Mouse (Mus musculus) ovary, adult 18-20 months (tissue): ENCODE measurements at regions not wholly inside any gene's neighbourhood (a gene's known extent, or its start where the extent isn't known, plus 50 kb on each side); places are given as distances from the start of the nearest gene placed in this dataset.

Experiments
- DNase-seq: peaks from one replicate; pipeline ENCODE4 v3.0.0; 2022; ENCODE audit warnings: low spot score, mixed read lengths

DNA sequence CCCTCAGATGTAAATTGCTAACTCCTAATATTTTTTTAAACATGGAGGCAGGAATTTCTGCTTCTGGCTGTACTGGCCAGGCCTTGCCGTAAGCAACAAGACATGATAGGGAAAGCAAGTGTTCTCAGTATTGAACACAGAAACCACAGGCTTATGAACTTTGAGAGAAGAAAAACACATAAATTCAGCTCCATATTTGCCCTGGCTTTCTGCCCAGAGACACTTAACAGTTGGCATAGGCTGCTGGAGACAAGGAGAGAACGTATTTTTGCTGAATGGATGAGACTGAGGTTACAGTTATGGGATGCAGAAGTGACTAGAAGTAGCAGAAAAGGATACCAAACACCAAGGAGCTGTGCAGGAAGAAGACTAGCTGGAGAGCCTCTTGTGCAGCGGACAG, 258.7 kb upstream of the Rbms1 start:
- DNase-seq, result no peak

DNA sequence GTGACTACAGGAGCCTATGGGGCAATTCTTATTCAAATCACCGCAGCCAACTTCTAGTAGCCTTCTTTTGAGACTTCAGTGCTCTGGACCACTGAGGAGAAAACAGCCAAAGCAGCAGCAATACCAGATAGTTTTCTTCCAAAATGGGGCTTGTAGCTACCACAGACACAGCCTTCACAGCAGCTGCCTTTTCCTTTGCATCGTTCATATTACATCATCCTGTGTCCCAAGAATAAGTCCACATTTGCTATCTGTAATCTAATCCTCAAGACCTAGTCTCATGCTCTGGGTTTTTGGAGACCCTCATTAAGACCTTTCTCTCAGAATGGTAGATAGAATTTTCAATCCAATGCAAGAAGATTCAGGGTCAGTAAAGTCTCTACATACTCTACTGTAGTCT, 258.2 kb upstream of the Rbms1 start:
- no peak for DNase-seq

DNA sequence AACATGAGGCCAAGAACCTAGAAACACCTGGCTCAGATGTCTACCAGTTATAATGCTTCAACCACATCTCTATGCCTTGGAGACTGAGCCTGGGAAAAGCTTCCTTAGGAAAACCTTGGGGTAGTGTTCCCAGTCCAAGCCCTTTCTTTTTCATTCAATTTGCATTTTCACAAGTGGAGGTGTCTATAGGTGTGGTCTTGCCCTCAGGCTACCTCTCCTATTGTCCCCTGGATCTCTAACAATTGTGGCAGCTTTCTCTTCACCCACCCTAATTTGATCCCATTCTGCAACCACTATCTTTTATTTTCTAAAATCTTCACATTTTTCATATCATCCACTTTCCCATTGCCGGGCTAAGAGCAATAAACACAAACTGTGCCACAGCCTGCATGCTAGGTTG, 251.0 kb upstream of the Rbms1 start:
- DNase-seq, result no peak

DNA sequence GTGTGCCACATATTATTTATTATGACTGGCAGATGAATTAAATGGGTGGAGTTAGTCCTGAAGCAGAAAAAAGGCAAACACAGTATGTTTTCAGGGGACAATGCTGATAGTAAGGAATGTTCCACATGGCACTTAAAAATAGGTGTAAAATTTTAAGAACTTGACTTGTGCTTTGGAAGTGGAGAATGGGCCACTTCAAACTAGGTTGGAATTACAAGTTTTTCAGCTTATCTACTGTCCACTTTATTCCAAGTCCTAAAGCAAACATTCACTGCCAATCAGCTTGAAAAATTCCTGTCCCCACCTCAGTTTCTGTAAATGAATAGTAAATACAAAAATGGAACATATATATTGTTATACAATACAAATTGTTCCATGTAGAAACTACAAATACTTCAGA, 238.4 kb upstream of the Rbms1 start:
- DNase-seq, result no peak

DNA sequence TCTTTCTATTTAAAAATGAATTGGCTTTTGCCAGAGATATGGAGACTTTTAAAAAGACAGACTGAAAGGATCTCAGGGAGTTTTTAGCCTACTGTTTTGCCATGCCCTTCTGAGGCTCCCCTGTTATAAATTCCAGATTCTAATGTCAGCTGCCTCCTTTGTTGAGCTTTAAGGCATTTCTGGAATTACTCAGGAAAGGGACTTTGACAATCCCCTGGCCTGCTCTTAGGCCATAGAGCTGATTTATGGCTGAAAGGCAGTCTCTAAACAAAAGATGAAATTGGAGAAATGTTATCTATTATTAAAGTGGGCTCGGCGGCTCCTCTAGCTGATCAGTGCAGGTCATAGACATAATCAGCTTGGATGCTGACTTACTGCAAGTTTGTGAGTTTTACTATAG, 231.0 kb upstream of the Rbms1 start:
- no peak for DNase-seq

DNA sequence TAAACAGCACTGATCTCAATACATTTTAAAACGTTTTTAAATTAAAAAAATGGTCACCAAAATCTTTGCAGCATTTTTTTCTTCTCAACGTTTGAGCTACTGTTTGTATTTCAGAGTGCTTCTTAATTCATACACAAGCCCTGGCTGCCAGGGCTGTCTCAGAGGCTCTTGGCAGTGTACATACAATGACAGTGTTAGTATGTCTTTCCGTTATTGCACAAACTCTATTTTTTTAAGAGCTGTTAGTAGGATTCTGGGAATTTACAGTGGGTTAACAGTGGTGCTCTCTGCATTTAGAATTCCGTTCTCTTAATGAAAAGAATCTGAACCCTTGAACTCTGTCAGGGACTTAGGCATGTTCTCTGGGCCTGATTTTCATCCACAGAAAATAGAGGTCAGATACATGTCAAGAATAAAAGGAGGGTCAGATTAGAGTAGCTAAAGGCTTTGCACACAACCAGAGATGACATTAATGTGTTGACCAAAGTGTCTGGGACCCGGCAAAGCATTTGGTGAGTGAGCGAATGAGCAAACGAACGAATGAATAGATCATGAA, 219.5 kb upstream of the Rbms1 start:
- DNase-seq, result no peak

DNA sequence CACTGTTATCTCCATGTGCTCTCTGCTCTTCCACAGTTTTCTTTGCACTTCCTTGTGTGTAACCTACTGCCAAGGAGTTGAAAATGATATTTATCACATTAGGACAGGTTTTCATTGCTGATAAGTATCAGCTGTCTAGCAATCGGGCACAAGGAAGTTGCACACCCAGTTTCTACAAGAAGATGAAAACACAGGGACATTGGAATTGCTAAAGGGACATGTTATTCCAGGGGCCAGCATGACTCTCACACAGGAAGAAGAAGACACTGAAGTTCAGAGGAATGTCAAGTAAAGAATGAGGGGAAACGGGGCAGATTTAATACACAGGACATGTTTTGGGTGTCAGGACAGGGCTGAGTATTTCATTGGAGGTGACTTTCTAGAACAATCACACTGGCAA, 214.8 kb upstream of the Rbms1 start:
- DNase-seq, result no peak

DNA sequence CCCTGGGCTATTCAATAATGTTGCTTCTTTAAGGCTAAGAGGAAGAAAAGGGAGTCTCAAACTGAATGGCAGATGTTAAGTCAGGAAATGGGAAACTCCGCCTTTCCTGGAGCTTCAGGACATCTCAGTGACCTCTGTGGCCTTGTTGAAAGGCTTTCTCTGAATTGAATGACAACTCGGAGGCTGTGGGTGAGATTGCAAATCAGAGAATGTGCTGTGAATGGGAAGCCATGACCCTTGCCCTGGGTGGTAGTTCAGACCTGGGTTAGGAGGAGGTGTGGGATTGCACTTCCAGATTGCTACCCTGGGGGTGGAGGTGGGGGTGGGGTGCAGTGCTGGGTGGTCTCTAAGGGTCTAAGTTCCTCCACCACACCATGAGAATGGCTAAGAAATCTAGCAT, 213.8 kb upstream of the Rbms1 start:
- no peak for DNase-seq

DNA sequence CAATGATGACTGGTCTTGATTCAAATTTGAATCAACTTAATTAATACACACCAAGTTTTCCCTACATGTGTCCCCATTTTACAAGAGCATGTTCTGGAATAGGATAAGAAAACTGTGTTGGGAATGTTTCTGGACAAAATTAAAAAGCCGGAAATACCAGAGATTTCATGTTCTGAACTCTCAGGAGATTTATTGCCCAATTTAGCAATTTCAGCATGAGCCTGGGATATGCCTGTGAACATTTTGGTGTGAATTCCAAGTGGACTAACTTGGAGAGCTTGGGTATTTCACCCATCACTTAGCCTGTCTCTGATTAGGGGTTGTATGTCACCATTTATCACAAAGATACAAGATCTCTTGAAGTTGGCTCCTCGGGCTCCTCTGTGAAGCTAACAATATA, 210.6 kb upstream of the Rbms1 start:
- no peak for DNase-seq

DNA sequence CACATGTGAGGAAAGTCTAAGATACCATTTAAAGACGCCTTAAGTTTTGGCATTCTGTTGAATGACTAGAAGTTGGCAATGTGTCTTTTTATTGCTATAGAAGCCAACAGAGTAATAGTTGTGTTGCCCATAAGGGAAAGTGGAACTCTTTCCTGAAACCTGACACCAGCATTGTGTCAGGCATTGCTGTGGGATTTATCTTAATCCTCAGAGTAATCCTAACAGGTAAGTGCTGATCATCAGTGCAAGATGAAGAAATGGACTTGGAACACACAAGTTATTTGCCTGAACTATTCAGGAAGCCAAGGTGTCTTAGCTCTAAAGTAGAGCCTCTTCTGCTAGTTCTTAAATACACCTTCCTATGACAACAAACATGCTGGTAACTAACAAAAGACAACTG, 198.3 kb upstream of the Rbms1 start:
- DNase-seq, result no peak

DNA sequence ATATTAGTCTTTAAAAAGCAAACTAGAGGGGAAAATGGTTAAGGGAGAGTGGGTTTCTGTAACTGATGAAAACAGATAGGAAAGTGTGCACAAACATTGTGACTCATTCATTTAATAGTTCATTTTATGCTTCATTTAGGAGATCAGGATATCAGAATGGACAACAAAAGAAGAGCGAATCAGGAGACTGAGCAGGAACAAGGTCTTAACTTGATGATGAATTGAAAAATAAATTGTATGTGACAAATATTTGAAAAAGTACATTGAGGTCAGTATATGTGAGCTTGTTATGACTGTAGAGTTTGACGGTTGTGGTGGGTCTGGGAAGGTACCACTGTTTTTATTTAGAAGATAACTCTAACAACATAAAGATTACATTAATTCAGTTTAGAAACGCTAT, 196.8 kb upstream of the Rbms1 start:
- no peak for DNase-seq

DNA sequence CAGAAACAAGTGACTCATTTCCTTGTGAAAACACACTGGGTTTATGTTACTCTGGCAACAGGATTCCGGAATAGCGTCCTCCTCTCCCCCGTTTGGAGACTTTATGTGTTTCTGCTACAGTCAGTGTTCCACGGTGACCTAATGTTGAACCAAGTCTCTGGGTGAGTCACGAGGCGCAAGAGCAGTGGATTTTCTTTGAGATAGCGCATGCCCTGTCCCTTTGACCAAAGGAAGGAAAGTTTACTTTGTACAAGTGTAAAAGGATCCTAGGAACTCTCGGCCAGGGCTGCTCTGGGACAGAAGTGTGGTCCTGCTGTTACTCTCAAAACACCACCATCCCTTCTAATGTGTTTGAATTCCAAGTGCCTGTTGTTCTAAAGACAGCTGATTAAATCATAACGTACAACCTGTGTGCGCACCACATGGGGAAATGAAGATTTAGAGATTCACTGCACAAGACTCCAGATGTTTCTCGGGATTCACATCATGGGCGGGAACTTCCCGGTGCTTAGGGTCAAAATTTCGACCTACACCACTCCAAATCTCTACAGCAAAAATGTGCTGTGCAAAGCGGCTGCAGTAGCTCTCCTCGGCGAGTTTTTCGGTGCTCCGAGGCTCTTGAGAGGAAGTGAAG, 176.1 kb upstream of the Rbms1 start:
- DNase-seq, result peak; percentile 67

DNA sequence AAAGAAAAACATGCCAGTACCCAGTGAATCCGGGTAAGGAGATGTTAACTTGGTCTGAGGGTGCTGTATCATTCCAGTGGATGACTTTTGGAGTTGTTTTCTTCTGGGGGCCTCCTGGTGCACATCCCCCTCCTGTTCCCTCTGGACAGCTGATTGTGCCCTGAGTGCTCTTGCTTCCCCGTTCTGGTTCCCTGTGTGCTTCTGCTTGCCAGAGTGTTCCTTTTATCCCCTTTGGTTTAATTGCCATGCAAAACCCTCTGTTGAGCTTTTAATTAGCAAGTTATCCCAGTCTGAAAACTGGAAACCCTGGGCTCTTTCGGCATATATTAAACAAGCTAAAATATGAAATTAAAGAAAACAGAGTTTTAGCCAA, 175.6 kb upstream of the Rbms1 start:
- DNase-seq, result no peak

DNA sequence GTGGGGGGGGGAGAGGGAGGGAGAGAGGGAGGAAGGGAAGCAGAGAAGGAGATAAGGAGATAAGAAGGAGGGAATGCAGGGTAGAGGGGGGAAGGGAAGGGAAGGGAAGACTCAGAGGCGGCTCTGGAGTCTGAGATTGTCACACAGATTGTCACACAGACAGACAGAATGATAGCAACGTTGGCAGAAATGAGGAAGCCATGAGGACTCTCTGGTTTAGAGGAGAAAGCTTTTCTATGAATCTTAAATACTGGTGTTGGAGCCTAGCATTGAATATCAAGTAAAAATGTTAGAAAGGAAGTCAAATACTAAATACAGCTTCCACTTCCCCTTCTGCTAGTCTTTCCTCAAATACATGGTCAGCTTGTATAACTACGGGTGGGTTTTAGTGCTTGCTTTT, 174.4 kb upstream of the Rbms1 start:
- no peak for DNase-seq

DNA sequence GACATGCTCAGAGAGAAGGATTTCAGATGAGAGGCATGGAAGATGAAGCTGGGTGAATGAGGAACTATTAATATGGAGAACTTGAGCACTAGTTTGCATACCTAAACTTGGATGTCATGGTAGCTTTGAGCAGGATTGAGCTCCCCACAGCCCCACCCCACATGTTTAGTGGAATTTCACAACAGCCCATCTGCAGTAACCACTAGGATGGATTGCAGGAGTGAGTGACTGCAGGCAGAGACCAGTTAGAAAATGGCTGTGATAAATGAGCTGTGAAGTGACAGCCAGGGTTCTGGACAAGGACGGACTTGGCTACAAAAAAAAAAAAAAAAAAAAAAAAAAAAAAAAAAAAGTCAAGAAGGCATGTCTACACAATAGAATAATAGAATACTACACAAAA, 173.9 kb upstream of the Rbms1 start:
- DNase-seq, result no peak

DNA sequence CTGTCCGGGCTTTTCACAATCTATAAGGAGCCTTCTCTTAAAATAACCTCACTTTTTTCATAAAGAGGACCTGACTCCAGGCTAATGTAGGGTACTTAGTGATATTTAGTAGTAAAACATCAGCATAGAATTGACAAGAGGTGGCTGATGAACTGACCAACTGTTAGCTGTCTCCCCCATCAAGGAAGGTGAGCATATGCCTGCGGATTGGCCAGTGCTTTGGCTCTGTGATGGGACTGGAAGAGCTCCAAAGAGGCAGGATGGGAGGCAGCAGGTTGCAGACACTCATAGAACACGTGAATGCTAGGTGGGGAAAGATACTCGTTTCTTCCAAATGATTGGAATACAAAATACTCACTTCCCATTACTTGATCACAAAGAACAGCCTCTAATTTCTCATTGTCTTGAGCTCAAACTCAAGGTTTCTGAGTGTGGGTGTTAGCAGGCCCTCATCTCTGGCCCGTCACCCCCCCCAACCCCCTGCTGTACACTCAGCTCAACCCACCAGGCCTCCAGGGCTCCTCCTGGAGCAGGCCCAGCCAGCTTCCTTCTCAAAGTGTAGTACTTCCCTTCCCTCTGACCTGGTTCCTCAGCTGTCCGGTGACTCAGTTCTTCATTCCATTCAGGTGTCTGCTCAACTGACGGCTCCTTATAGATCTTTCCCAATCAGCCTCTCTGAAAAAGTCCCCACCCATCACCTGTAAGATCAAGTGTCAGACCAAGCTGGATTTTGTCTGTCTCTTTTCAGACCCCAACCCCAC, 160.2 kb upstream of the Rbms1 start:
- DNase-seq, result no peak

DNA sequence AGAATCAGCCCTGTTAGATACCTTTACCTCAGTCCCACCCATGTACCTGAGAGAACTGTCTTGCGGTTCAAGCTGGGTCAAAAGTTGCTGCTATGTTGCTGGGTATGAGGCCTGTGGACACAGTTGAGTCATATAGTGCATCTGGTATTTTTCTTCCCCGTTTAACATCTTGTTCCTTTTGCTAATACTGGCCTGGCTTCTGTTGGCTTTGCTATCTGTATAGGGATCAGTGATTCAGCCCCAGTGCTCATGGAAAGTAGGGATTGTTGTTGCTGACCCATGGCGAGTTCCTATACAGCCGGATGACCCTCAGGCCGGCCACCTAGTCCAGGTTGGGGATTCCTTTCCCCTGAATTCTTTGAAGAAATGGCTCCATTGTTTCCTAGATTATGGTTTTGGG, 158.3 kb upstream of the Rbms1 start:
- no peak for DNase-seq

DNA sequence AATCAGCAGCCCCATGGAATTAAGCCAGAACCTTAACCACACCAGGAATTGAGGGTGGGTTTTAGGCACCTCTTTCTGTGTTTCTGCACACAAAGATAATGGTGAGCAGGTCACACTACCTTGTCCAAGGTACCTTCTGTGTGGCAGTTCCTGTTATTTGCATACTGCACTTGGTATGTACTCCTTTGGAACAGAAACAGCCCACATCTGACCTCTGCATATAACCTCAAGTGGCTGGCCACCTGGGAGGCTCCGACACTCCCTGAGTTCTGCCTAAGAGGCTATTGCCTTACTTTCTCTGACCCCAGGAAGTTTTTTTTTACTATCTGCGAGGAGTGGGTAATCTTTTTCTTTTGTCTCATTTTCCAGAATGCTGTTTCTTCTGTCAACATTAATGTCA, 151.6 kb upstream of the Rbms1 start:
- no peak for DNase-seq

DNA sequence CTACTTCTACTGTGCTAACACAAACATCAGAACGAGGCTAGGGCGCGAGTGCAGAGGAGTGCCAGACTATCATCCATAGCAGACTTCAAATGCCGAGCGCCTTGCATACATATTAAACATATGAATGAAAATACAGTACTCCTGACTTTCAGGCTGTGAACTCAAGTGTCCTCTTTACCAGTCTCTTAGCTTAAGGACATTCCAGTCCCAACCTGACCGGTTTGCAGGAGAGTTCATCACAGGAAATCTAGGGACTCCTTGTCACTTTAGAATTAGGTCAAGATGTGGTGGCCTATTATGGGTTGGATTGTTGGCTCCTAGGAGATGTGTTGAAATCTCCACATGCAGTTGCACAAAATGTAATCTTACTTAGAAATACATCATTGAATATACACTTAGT, 150.9 kb upstream of the Rbms1 start:
- no peak for DNase-seq

DNA sequence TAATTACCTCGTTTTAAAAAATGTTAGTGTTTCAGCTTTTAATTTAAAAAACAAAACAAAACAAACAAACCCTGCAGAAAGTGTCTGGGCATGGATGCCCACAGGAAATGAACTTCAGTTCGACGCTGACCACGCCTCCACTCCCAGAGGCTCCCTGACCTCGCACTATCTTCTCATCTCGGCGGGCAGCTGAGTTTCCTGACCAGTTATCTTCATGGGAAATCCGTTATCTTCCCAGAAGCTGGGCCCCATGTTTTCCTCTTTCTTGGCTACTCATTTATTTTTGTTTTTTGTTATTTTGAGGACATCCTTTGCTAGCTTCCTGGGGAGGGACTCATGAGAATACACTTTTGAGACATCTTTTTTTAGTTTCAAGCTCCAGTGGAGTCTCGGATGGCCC, 147.6 kb upstream of the Rbms1 start:
- DNase-seq, result no peak

DNA sequence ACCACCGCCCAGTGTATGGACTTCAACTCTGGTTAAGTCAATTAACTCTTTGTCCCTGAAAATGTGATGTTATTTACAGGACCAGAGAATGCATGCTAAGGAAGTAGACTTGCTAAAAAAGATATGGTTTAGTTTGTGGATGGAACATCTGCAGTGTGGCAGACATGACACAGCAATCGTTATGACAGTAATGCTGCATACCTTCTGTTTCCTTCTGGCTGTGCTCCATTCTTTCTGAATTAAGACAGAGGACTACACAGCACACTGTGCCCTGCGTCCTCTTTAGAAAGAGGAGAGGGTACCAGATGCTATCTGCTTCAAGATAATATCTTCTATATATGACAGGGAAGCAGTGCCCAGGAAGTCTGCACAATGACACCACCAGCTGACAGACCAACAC, 146.6 kb upstream of the Rbms1 start:
- DNase-seq, result no peak

DNA sequence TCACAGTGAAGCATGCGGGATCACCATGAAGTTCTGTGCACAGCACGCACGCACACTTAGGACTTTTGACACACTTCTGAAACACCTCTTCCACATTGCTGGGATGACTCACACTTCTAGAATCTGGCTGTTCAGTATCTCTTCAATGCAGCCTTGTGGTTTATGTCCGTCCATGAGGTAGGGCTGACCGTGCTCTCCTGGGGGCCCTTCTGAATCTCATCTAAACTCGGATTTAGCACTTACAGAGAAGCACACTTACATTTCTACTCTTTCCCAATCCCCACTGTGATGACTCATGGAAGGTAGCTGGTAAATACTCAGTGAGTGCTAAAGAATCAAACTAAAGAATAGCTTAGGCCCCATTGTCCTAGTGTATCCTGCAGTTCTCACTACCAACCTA, 142.2 kb upstream of the Rbms1 start:
- DNase-seq, result no peak

DNA sequence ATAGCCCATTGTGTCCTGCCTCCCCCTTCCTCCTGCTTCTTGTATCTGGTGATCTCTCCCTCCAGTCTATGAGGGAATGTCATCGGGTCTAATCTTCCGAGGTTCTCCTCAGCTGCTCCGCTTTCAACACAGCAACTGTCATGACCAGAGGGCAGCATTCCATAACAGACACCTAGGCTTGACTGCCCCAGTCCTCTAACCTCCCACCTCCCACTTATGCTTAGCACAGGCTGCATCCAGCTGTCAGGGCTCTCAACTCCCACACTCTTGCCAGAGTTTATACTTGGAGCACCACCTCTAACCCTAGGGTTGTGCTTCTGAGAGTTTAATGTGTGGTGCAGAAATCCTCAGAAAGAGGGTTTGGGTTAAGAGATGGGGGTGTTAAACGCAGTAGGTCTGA, 137.9 kb upstream of the Rbms1 start:
- no peak for DNase-seq

DNA sequence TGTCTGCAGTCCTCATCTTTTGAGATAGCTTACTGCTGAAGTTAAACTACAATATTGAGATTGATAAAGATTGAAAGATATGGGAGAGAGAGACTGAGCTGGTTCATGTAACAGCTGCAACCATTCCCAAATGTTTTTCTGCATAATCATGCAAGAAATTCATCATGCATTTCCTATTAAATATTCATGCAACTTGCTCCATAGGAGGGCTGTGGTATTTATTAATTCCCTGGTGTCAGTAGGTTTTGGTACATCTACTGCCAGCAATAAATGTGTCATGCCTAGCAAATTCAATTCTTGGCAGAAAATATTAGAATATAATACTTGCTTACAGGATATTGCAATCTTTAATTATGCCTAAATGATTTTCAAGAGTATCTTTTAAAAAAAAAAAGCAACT, 125.5 kb upstream of the Rbms1 start:
- DNase-seq, result no peak
